Mouse (Mus musculus) left cerebral cortex, adult 2 months (tissue): ENCODE measurements around the gene Hist3h2ba. TPM values are rescaled to one million over a fixed set of nuclear protein-coding genes. Genes with fewer than 3 reads are reported as not detected.
A peak's percentile ranks its signal among the peaks of the same experiment; 100 is the strongest.
"Not testable (repeated sequence)": the region's sequence is repeated elsewhere in the genome, so short reads cannot be mapped to it uniquely, and the experiment has no call there.

Source experiments
- DNase-seq, 2 experiments: peaks; one replicate each; pipeline ENCODE4 v3.0.0; 2021 to 2022; ENCODE audit warnings: low spot score in 2 of 2, mixed read lengths in 1 of 2; ENCODE audit errors: extremely low spot score in 1 of 2
- H3K27ac ChIP-seq: fragments of 200-600 bp; 2 replicates; pipeline ENCODE4 v1.8.1; 2022
- H3K4me3 ChIP-seq: fragments of 200-600 bp; 2 replicates; pipeline ENCODE4 v1.8.1; 2022
- CTCF ChIP-seq: fragments of 200-600 bp; IDR thresholded peaks from 2 replicates; pipeline ENCODE4 v1.8.1; 2022; ENCODE audit warnings: antibody characterized with exemption, mild to moderate bottlenecking, moderate library complexity
- intact Hi-C: fragments of 180-260 bp; cut with DNase I; formaldehyde crosslinking; loops from one replicate; pipeline ENCODE4 v1.15.1; 2025
- total RNA-seq, 2 experiments: library from RNA; stranded (reverse); gene quantifications; 2 replicates each; pipeline ENCODE4 v1.2.3; 2021

Gene Hist3h2ba
- total RNA-seq, 2 experiments from 2014 or later = 88.5 to 98.9 TPM

GRCm38 (mm10) chr11:58947306-58947705, 1.4 kb upstream of the Hist3h2ba start:
- intact Hi-C loops = no loop called here
- Histone ChIP-seq H3K4me3 (no peak overlapping the region; the same call in 1 of the 2 replicates), H3K27ac (peak overlapping the region; percentile 89)

GRCm38 (mm10) chr11:58947798-58948528, 757 bp upstream of the Hist3h2ba start:
- DNase-seq = peak; percentile 63 to 76
- intact Hi-C loops = no loop called here
- Histone ChIP-seq H3K27ac (peak overlapping the region; percentile 89), H3K4me3 (peak overlapping the region; percentile 67)
- no peak for TF ChIP-seq CTCF

More at GRCm38 (mm10) chr11:58947306-58947705, 1.4 kb upstream of the Hist3h2ba start:
- no peak for TF ChIP-seq CTCF
- no peak for DNase-seq

- no peak for TF ChIP-seq CTCF
- H3K27ac ChIP-seq = peak overlapping the region; percentile 96
- intact Hi-C loops = no loop called here
- peak overlapping the region; percentile 67 for H3K4me3 ChIP-seq
- peak in 1 of 2 experiments; percentile 59 for DNase-seq
Observed at GRCm38 (mm10) chr11:58949480-58950431, 1.0 kb downstream of the Hist3h2ba start.

- peak overlapping the region; percentile 12; the same call in 1 of the 2 replicates for H3K27ac ChIP-seq
- H3K4me3 ChIP-seq = no peak overlapping the region
Observed at GRCm38 (mm10) chr11:58951210-58951609, 2.5 kb downstream of the Hist3h2ba start.

GRCm38 (mm10) chr11:58953351-58954169, 4.8 kb downstream of the Hist3h2ba start:
- peak overlapping the region; percentile 71 for H3K4me3 ChIP-seq
- intact Hi-C loops = no loop called here
- no peak for DNase-seq
- no peak; the same call in none of the 2 replicates for TF ChIP-seq CTCF
- peak overlapping the region; percentile 98 for H3K27ac ChIP-seq

More at GRCm38 (mm10) chr11:58951210-58951609, 2.5 kb downstream of the Hist3h2ba start:
- intact Hi-C loops = no loop called here
- no peak for DNase-seq
- no peak for TF ChIP-seq CTCF

- intact Hi-C loops = not testable (repeated sequence)
- Histone ChIP-seq H3K27ac (peak overlapping the region; percentile 98), H3K4me3 (peak overlapping the region; percentile 71)
- peak in 1 of 2 experiments; percentile 76 for DNase-seq
Observed at GRCm38 (mm10) chr11:58954170-58954419, 5.4 kb downstream of the Hist3h2ba start.

- peak; percentile 63 for TF ChIP-seq CTCF
- Histone ChIP-seq H3K27ac (peak within 1 kb of the TSS; percentile 98), H3K4me3 (peak within 1 kb of the TSS; percentile 71)
- peak; percentile 77 to 84 for DNase-seq
- intact Hi-C loops = no loop called here
Observed at GRCm38 (mm10) chr11:58954420-58955142, 5.9 kb downstream of the Hist3h2ba start, which contains the start of the genes Hist3h2a and Trim17. Hist3h2a (plus strand) TSS chr11:58954685. Trim17 (plus strand) TSS chr11:58954685.

GRCm38 (mm10) chr11:58955143-58955867, 6.6 kb downstream of the Hist3h2ba start:
- Histone ChIP-seq H3K27ac (peak overlapping the region; percentile 98), H3K4me3 (peak overlapping the region; percentile 71)
- TF ChIP-seq CTCF = no peak; the same call in 1 of the 2 replicates
- intact Hi-C loops = no loop called here
- no peak for DNase-seq

- intact Hi-C loops = no loop called here
- no peak for DNase-seq
- Histone ChIP-seq H3K4me3 (peak overlapping the region; percentile 71), H3K27ac (peak overlapping the region; percentile 98)
- no peak for TF ChIP-seq CTCF
Observed at GRCm38 (mm10) chr11:58955868-58956257, 7.1 kb downstream of the Hist3h2ba start.

- intact Hi-C loops = no loop called here
- TF ChIP-seq CTCF = no peak
- no peak for DNase-seq
- H3K27ac ChIP-seq = peak overlapping the region; percentile 98
- peak overlapping the region; percentile 71 for H3K4me3 ChIP-seq
Observed at GRCm38 (mm10) chr11:58957226-58957914, 8.7 kb downstream of the Hist3h2ba start.
